Mouse (Mus musculus) ES-E14 (cell line): ENCODE measurements around the gene Mast1. TPM values are rescaled to one million over a fixed set of nuclear protein-coding genes. Genes with fewer than 3 reads are reported as not detected.
A peak's percentile ranks its signal among the peaks of the same experiment; 100 is the strongest.

Experiments
- DNase-seq: peaks from one replicate; pipeline ENCODE4 v3.0.0-alpha.2; 2013; ENCODE audit warnings: low read depth, low spot score
- H3K27ac ChIP-seq: 2 replicates; pipeline ENCODE4 v1.5.1; 2012; ENCODE audit warnings: low read depth, mild to moderate bottlenecking, low read length, moderate library complexity, mixed read lengths; ENCODE audit not compliant: poor library complexity, insufficient read depth, severe bottlenecking
- H3K36me3 ChIP-seq: 2 replicates; pipeline ENCODE4 v1.6.1; 2012; ENCODE audit warnings: mild to moderate bottlenecking, low read length, moderate library complexity, mixed read lengths; ENCODE audit not compliant: control insufficient read depth, poor library complexity, insufficient read depth, severe bottlenecking
- H3K4me1 ChIP-seq, 2 experiments: fragments of 150-350 bp in 1 of 2; sonication (generic) in 1 of 2; 2 replicates each; pipeline ENCODE4 v1.6.1; 2012; ENCODE audit warnings: low read length in 2 of 2, mild to moderate bottlenecking in 1 of 2, mixed read lengths in 1 of 2; ENCODE audit not compliant: control insufficient read depth in 2 of 2, insufficient read depth in 2 of 2, poor library complexity in 1 of 2
- H3K4me3 ChIP-seq, 2 experiments: fragments of 150-350 bp in 1 of 2; sonication (generic) in 1 of 2; 2 replicates each; pipeline ENCODE4 v1.5.1; 2012; ENCODE audit warnings: low read length in 2 of 2, low read depth in 1 of 2, mild to moderate bottlenecking in 1 of 2, mixed read lengths in 1 of 2; ENCODE audit not compliant: insufficient read depth in 1 of 2, poor library complexity in 1 of 2, severe bottlenecking in 1 of 2
- H3K9ac ChIP-seq: 2 replicates; pipeline ENCODE4 v1.6.1; 2012; ENCODE audit warnings: low read depth, mild to moderate bottlenecking, low read length, mixed read lengths; ENCODE audit not compliant: poor library complexity, insufficient read depth, severe bottlenecking
- H3K9me3 ChIP-seq: fragments of 150-350 bp; sonication (generic); 2 replicates; pipeline ENCODE4 v1.6.1; 2012; ENCODE audit warnings: low read depth, mild to moderate bottlenecking, low read length; ENCODE audit not compliant: control insufficient read depth, insufficient read depth
- CHD2 ChIP-seq: IDR thresholded peaks from 2 replicates; pipeline ENCODE4 v1.6.1; 2014; ENCODE audit warnings: mild to moderate bottlenecking, low read depth, low read length, inconsistent platforms
- HCFC1 ChIP-seq: IDR thresholded peaks from 2 replicates; pipeline ENCODE4 v1.6.1; 2012; ENCODE audit warnings: low read length, inconsistent platforms, borderline replicate concordance; ENCODE audit not compliant: insufficient read depth
- MAFK ChIP-seq: IDR thresholded peaks from 2 replicates; pipeline ENCODE4 v1.6.1; 2014; ENCODE audit warnings: mild to moderate bottlenecking, low read depth, low read length, inconsistent platforms; ENCODE audit not compliant: insufficient read depth
- ZC3H11A ChIP-seq: IDR thresholded peaks from 2 replicates; pipeline ENCODE4 v1.6.1; 2012; ENCODE audit warnings: low read depth, mild to moderate bottlenecking, inconsistent platforms, low read length, borderline replicate concordance
- ZNF384 ChIP-seq: IDR thresholded peaks from 2 replicates; pipeline ENCODE4 v1.6.1; 2012; ENCODE audit warnings: low read depth, low read length, inconsistent platforms
- in situ Hi-C, 2 experiments: fragments of 600-800 bp; cut with MboI; formaldehyde crosslinking; loops; one replicate each; pipeline ENCODE4 v1.15.1; 2025; ENCODE audit warnings: low sequenced_read_pairs in 2 of 2, inconsistent platforms in 1 of 2; ENCODE audit not compliant: unreplicated experiment in 2 of 2
- total RNA-seq: library from RNA; depleted of rRNA; stranded (reverse); fragments of 300-350 nt; gene quantifications from 2 replicates; pipeline ENCODE4 v1.2.3, GENCODE M21; 2012

Mast1 gene
- total RNA-seq, 1 experiment: 1.4 TPM

DNA sequence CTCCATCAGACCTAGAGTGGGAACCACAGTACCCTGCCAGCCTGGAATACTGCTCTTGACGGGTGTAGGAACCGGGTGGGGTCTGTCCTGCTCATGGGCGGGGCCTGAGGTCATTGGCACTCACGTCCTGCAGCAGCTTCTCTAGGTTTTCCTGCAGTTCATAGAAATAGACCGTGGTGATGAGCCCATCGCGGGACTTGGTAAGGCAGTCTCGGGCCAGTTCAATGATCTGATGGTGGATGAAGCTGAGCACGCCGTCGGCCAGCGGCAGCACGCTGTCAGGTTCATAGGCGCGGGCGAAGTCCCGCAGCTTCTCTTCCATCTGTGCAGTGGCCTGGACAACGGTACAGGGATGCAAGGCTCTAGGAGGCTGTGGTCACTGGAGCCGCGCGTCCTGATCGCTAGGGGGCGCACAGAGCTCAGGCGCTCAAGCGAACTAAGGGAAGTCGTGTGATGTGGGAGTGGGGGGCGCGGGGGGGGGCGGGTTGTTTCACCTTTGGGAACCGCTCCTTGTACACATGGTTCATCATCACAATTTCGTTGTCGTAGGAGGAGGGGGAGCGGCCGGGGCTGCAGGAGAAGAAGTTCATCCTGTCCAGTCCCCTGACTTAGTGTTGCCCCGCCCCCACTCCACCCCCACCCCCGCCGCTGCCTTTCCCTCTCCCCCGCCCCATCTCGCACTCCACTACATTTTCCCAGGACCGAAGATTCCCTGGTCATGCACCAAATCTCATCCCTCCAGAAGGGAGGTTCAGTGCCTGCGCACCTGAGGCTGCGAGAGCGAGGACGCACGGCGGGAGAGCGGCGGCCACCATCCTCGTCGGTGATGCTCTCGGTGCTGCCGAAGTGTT, 8.5 kb downstream of the Mast1 start:
- in situ Hi-C loops: no loop called here
- DNase-seq: no peak
- TF ChIP-seq ZNF384: no peak
- no peak for TF ChIP-seq MAFK
- TF ChIP-seq HCFC1: no peak
- TF ChIP-seq ZC3H11A: no peak
- no peak for TF ChIP-seq CHD2
- no peaks in the 10 kb centered on the region for H3K9me3 ChIP-seq
- no peaks in the 10 kb centered on the region for H3K36me3 ChIP-seq
- no peak overlapping the region for H3K27ac ChIP-seq
- H3K4me1 ChIP-seq: peaks cover 0 to 6% of the 10 kb centered on the region in 2 experiments; a peak in 1 of 4 replicates
- H3K9ac ChIP-seq: no peak overlapping the region
- peak overlapping the region; percentile 60 to 65 for H3K4me3 ChIP-seq

DNA sequence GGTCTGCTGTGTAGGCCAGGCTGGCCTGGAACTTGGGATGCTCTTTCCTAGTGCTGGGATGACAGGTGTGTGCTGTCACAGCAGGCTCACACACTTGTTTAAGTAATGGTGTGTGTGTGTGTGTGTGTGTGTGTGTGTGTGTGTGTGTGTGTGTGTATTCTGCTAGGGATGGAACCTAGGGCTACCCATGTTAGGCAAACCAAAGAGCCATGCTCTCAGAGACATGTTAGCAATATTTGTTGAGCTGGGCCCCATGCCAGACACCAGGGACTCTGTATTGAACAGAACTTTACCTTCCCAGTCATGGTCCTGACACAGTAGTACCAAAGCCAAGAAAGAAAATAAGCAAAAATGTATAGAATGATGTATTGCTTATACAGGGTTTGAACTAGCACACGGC, 9.6 kb downstream of the Mast1 start:
- Histone ChIP-seq H3K4me1 (peaks cover 0 to 7% of the 10 kb centered on the region in 2 experiments; a peak in 1 of 4 replicates), H3K36me3 (no peaks in the 10 kb centered on the region), H3K27ac (no peak overlapping the region), H3K4me3 (no peak overlapping the region), H3K9ac (no peak overlapping the region), H3K9me3 (no peaks in the 10 kb centered on the region)
- TF ChIP-seq ZNF384: no peak
- no peak for TF ChIP-seq MAFK
- no peak for TF ChIP-seq ZC3H11A
- TF ChIP-seq HCFC1: no peak
- TF ChIP-seq CHD2: no peak
- in situ Hi-C loops: no loop called here
- DNase-seq: no peak

DNA sequence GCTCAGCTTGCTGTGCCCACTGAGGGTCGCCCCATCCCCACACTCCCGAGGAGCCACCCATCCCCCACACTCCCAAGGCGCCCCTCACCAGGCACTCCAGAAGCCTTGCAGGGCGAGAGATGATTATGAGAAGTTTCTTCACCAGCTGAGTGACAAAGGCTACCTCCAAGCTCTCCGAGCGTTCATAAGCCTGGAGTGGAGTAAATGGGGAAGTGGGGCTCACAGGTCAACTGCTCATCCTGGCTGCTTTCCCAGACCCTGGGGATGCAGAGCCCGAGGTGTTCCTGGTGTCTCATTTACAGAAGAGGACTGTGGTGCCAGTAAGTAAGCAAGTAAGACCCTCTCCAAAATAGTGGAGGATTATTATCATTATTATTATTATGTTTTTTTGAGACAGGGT, 11.6 kb downstream of the Mast1 start:
- TF ChIP-seq ZNF384 (no peak), HCFC1 (no peak), MAFK (no peak), ZC3H11A (no peak), CHD2 (no peak)
- in situ Hi-C loops: no loop called here
- H3K9me3 ChIP-seq: no peaks in the 10 kb centered on the region

DNA sequence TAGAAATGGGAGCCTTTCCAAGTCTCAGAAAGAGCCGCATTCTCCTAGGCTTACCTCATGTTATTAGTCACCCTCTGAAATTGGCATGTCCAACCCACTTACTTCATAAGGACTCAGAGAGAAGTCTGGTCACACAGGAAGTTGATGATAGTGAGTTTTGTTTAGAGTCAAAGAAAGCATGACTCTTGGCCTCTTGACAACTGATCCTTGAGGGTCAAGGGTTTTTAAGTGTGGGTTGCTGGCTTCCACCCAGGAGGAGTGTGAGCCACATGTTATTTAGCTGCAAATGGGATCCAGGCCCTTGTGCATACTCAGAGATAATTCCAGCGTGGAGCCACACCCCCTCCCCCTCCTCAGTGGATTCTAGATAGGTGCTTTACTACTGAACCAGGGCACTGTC, 15.6 kb downstream of the Mast1 start:
- TF ChIP-seq MAFK: no peak
- TF ChIP-seq ZC3H11A: no peak
- no peak for TF ChIP-seq ZNF384
- no peak for TF ChIP-seq CHD2
- no peak for TF ChIP-seq HCFC1
- peaks cover 19% of the 10 kb centered on the region for H3K36me3 ChIP-seq
- in situ Hi-C loops: no loop called here
- no peak for DNase-seq
- H3K4me1 ChIP-seq: peaks cover 3 to 14% of the 10 kb centered on the region in 2 experiments; a peak in 3 of 4 replicates
- no peak overlapping the region for H3K9ac ChIP-seq
- H3K9me3 ChIP-seq: no peaks in the 10 kb centered on the region
- no peak overlapping the region for H3K27ac ChIP-seq
- H3K4me3 ChIP-seq: no peak overlapping the region

More for the DNA sequence above, 11.6 kb downstream of the Mast1 start:
- peaks cover 0 to 7% of the 10 kb centered on the region in 2 experiments; a peak in 1 of 4 replicates for H3K4me1 ChIP-seq
- H3K4me3 ChIP-seq: no peak overlapping the region
- H3K36me3 ChIP-seq: peaks cover 9% of the 10 kb centered on the region
- no peak overlapping the region for H3K9ac ChIP-seq
- no peak for DNase-seq
- H3K27ac ChIP-seq: no peak overlapping the region

DNA sequence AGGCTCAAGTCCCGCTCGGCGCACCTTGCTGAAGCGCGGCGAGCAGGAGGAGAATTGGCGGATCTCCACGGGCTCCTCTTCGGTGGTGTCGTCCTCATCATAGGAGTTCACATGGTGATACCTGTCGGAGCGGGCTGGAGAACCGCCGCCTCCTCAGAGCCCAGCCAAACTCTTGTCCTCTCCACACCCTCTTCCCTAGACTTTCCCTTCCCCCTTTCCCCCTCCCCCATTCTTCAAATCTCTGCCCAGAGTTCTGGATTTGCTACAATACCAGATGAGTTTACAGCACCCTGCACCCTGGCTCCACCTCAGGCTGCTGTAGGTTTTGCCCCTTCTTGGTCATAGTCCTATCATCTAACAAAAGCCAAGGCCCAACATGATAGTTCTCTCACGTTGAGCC, 18.5 kb downstream of the Mast1 start:
- Histone ChIP-seq H3K4me1 (peaks cover 3 to 17% of the 10 kb centered on the region in 2 experiments; a peak in 3 of 4 replicates), H3K9me3 (no peaks in the 10 kb centered on the region), H3K4me3 (peak overlapping the region; percentile 13 to 15; a peak in 2 of 4 replicates), H3K9ac (no peak overlapping the region), H3K36me3 (peaks cover 27% of the 10 kb centered on the region), H3K27ac (0 out of 2 replicates have a peak overlapping the region, but pooled peaks have one; percentile 10)
- DNase-seq: no peak
- no peak for TF ChIP-seq ZNF384
- TF ChIP-seq ZC3H11A: no peak
- no peak for TF ChIP-seq MAFK
- no peak for TF ChIP-seq CHD2
- TF ChIP-seq HCFC1: no peak
- in situ Hi-C loops: no loop called here
